Mouse (Mus musculus) heart, embryonic 11.5 days (tissue): Measurements from ENCODE around the gene Fyb. TPM values are rescaled to one million over a fixed set of nuclear protein-coding genes. Genes with fewer than 3 reads are reported as not detected.
"Not testable (repeated sequence)": the region's sequence is repeated elsewhere in the genome, so short reads cannot be mapped to it uniquely, and the experiment has no call there.

Experiments used
- ATAC-seq: fragments of 200-750 bp; cut with Nextera tagmentation; replicated peaks from 2 replicates; pipeline ENCODE4 v1.8.0; 2017; ENCODE audit warnings: moderate library complexity; ENCODE audit not compliant: insufficient number of reproducible peaks, low FRiP score, low TSS enrichment
- H3K27ac ChIP-seq: fragments of 300-500 bp; sonication (generic); 2 replicates; pipeline ENCODE4 v1.5.1; 2014; ENCODE audit warnings: mild to moderate bottlenecking, low read depth, low read length
- H3K27me3 ChIP-seq: fragments of 300-500 bp; sonication (generic); 2 replicates; pipeline ENCODE4 v1.6.1; 2014; ENCODE audit warnings: mild to moderate bottlenecking, low read length, mixed read lengths; ENCODE audit not compliant: control insufficient read depth, insufficient read depth
- H3K36me3 ChIP-seq: fragments of 300-500 bp; sonication (generic); 2 replicates; pipeline ENCODE4 v1.6.1; 2014; ENCODE audit warnings: mild to moderate bottlenecking, low read length, moderate library complexity, mixed read lengths; ENCODE audit not compliant: control insufficient read depth, insufficient read depth
- H3K4me1 ChIP-seq: fragments of 300-500 bp; sonication (generic); 2 replicates; pipeline ENCODE4 v1.6.1; 2014; ENCODE audit warnings: low read length; ENCODE audit not compliant: control insufficient read depth, insufficient read depth
- H3K4me2 ChIP-seq: fragments of 300-500 bp; sonication (generic); 2 replicates; pipeline ENCODE4 v1.6.1; 2014; ENCODE audit warnings: mild to moderate bottlenecking, moderate library complexity
- H3K4me3 ChIP-seq: fragments of 300-500 bp; sonication (generic); 2 replicates; pipeline ENCODE4 v1.5.1; 2014; ENCODE audit warnings: low read depth, low read length
- H3K9ac ChIP-seq: fragments of 300-500 bp; sonication (generic); 2 replicates; pipeline ENCODE4 v1.6.1; 2014; ENCODE audit warnings: mild to moderate bottlenecking, low read depth, low read length, moderate library complexity
- H3K9me3 ChIP-seq: fragments of 300-500 bp; sonication (generic); replicated peaks from 2 replicates; pipeline ENCODE4 v1.6.1; 2016; ENCODE audit warnings: low read length; ENCODE audit not compliant: control insufficient read depth
- whole genome bisulfite sequencing: fragments of 180-500 bp; shearing (Covaris S2); extraction: QIAGEN DNeasy Blood & Tissue Kit; methylation state at CpG from one replicate; pipeline ENCODE4 v1.1.7; 2014; ENCODE audit not compliant: insufficient replicate concordance; 5-methylcytosine and 5-hydroxymethylcytosine counted together
- polyA plus RNA-seq: library from polyadenylated mRNA; unstranded; fragments of >200 nt; fragmentation: Nextera tagmentation; extraction: Ambion mirVana; gene quantifications from 2 replicates; pipeline ENCODE4 v1.2.1, GENCODE M21; 2014

Gene Fyb
- polyA plus RNA-seq, 1 experiment from 2014 or later: 4.6 TPM

GRCm38 (mm10) chr15:6579194-6579768, 56.6 kb downstream of the Fyb start:
- ATAC-seq: no peak
- Histone ChIP-seq H3K4me2 (no peak overlapping the region), H3K9ac (no peak overlapping the region), H3K4me3 (no peak overlapping the region), H3K4me1 (no peaks in the 10 kb centered on the region), H3K27ac (no peak overlapping the region), H3K9me3 (no peaks in the 10 kb centered on the region), H3K27me3 (no peaks in the 10 kb centered on the region), H3K36me3 (no peaks in the 10 kb centered on the region)
- 64% methylated on average over 15 of the region's 15 CpGs for WGBS

- ATAC-seq: no peak
Observed at GRCm38 (mm10) chr15:6579769-6580261, 57.2 kb downstream of the Fyb start.

GRCm38 (mm10) chr15:6584645-6585044, 62.0 kb downstream of the Fyb start:
- WGBS: 30% methylated on average over 4 of the region's 4 CpGs
- ATAC-seq: no peak

More at GRCm38 (mm10) chr15:6579769-6580261, 57.2 kb downstream of the Fyb start:
- no peak overlapping the region for H3K9ac ChIP-seq
- no peaks in the 10 kb centered on the region for H3K36me3 ChIP-seq
- H3K9me3 ChIP-seq: no peaks in the 10 kb centered on the region
- H3K4me1 ChIP-seq: no peaks in the 10 kb centered on the region
- 86% methylated on average over 11 of the region's 11 CpGs for WGBS
- H3K4me2 ChIP-seq: no peak overlapping the region
- no peak overlapping the region for H3K4me3 ChIP-seq
- no peak overlapping the region for H3K27ac ChIP-seq
- no peaks in the 10 kb centered on the region for H3K27me3 ChIP-seq

DNA sequence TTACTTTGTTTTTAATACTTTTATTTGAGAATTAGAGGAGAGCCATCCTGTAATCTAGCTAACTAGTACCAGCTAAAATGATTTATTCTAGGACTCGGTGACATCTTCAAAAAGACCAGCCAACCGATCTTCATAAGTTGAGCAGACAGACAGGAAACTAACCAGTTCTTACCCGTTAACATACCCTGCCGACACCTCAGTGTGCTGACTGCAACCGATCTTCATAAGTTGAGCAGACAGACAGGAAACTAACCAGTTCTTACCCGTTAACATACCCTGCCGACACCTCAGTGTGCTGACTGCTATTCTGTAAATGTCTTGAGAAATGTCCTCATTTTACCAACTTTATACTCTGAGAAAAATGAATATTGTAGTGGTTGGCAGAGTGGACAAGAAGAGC, 63.7 kb downstream of the Fyb start:
- H3K9ac ChIP-seq, H3K36me3 ChIP-seq, H3K27ac ChIP-seq, H3K4me1 ChIP-seq, H3K9me3 ChIP-seq, ATAC-seq, H3K27me3 ChIP-seq, H3K4me2 ChIP-seq, H3K4me3 ChIP-seq: not testable (repeated sequence)
- 70% methylated on average over 7 of the region's 7 CpGs for WGBS

More at GRCm38 (mm10) chr15:6584645-6585044, 62.0 kb downstream of the Fyb start:
- Histone ChIP-seq H3K27ac (no peak overlapping the region), H3K27me3 (no peaks in the 10 kb centered on the region), H3K36me3 (no peaks in the 10 kb centered on the region), H3K4me3 (no peak overlapping the region), H3K4me2 (no peak overlapping the region), H3K4me1 (no peaks in the 10 kb centered on the region), H3K9ac (no peak overlapping the region), H3K9me3 (no peaks in the 10 kb centered on the region)

DNA sequence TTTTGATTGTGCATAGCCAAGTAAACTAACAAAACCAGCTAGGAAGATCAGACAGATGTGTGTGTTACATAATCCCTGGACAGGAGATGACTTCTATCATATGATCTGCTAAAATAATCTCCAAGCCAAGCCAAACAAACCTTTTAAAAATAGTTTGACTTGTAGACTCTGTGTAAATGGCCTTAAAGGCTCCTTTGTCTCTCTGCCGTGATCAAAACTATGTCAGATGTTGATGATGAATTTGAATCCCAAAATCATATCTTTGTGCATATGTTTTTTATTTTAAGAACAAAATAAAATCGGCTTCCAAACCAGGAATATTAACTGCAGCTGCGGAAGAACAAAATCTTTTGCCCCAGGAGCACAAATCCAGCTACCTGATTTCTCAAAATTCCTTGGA, 64.9 kb downstream of the Fyb start:
- H3K27ac ChIP-seq: no peak overlapping the region
- H3K4me1 ChIP-seq: no peaks in the 10 kb centered on the region
- H3K4me3 ChIP-seq: no peak overlapping the region
- 80% methylated on average over 3 of the region's 3 CpGs for WGBS
- H3K9ac ChIP-seq: no peak overlapping the region
- H3K27me3 ChIP-seq: no peaks in the 10 kb centered on the region
- H3K4me2 ChIP-seq: no peak overlapping the region
- H3K36me3 ChIP-seq: no peaks in the 10 kb centered on the region
- no peaks in the 10 kb centered on the region for H3K9me3 ChIP-seq
- ATAC-seq: no peak

DNA sequence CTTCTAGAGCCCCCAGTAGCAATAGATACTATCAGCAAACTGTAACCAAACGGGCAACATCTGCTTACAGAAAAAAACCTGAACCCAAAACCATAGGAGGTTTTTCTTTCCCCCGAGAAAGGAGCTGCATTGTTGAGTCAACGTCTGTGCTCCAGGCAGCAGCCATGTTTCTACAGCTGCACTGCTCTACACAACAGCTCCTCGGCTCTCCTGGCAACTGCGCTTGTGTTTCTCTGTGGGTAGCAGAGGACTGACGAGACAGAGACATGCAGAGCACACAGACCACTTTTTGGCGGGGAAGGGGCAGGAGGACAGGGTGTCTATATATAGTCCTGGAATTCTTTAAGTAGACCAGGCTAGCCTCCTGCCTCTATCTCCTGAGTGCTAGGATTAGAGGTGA, 65.5 kb downstream of the Fyb start:
- no peak overlapping the region for H3K27ac ChIP-seq
- no peaks in the 10 kb centered on the region for H3K27me3 ChIP-seq
- H3K4me1 ChIP-seq: no peaks in the 10 kb centered on the region
- no peak overlapping the region for H3K4me3 ChIP-seq
- H3K9ac ChIP-seq: no peak overlapping the region
- no peak overlapping the region for H3K4me2 ChIP-seq
- no peaks in the 10 kb centered on the region for H3K36me3 ChIP-seq
- no peak for ATAC-seq
- H3K9me3 ChIP-seq: no peaks in the 10 kb centered on the region
- WGBS: 56% methylated on average over 7 of the region's 7 CpGs

DNA sequence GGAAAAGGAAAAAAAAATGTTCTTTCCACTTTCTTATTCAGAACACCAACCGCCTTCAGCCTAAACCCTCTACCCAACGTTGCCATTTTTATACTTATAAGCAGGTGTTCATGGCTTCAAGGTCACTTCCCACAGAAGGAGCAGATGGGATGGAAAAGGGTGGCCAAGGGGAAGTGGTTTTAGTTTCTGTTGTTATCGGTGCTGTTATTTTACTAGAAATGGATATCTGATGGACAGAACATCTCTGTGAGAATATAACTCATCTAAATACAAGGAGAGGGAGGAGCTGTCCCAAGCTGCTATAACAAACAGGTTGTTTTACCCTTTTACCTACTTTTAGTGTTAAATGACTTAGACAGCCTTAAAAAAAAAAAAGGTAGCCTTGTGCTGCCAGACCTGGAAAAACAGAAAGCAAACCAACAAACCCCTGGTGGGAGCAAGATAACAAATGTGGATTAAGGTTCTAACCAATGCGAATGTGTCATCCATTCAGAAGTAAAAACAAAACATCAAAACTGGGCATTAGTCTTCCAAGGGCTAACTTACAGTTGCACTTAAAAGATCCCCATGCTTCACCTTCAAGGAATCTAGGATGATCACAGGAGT, 68.3 kb downstream of the Fyb start:
- Histone ChIP-seq H3K4me2 (no peak overlapping the region), H3K9ac (no peak overlapping the region), H3K4me1 (no peaks in the 10 kb centered on the region), H3K27me3 (no peaks in the 10 kb centered on the region), H3K27ac (no peak overlapping the region), H3K36me3 (no peaks in the 10 kb centered on the region), H3K9me3 (no peaks in the 10 kb centered on the region), H3K4me3 (no peak overlapping the region)
- 74% methylated on average over 4 of the region's 4 CpGs for WGBS
- ATAC-seq: no peak

- Histone ChIP-seq H3K4me3 (no peak overlapping the region), H3K27me3 (no peaks in the 10 kb centered on the region), H3K9ac (no peak overlapping the region), H3K9me3 (no peaks in the 10 kb centered on the region), H3K4me1 (no peaks in the 10 kb centered on the region), H3K27ac (no peak overlapping the region), H3K36me3 (no peaks in the 10 kb centered on the region), H3K4me2 (no peak overlapping the region)
- WGBS: 34% methylated on average over 1 of the region's 1 CpGs
- ATAC-seq: no peak
Observed at GRCm38 (mm10) chr15:6591527-6591926, 68.9 kb downstream of the Fyb start.
